Mouse (Mus musculus): ENCODE measurements around the gene Lrrc75b. TPM values are rescaled to one million over a fixed set of nuclear protein-coding genes. Genes with fewer than 3 reads are reported as not detected.
A peak's percentile ranks its signal among the peaks of the same experiment; 100 is the strongest.

The Lrrc75b gene
- polyA plus RNA-seq, 1 experiment from 2014 or later: 0.84 TPM

GRCm38 (mm10) chr10:75592585-75592984 lies 32.5 kb upstream of the Lrrc75b start:
- DNase-seq (ENCODE audit: low spot score) (no peak), ATAC-seq (no peak)
- WGBS: 59% methylated on average over 7 of the region's 7 CpGs
- peak overlapping the region; percentile 73; the same call in 1 of the 2 replicates for H3K27ac ChIP-seq (ENCODE audit: low read length)
- H3K9ac ChIP-seq (replicated peaks; ENCODE audit: low read depth): no peak overlapping the region
- no peak overlapping the region for H3K4me3 ChIP-seq (ENCODE audit: low read depth, low read length)
- H3K36me3 ChIP-seq (ENCODE audit: insufficient read depth, low read length): no peaks in the 10 kb centered on the region
- TF ChIP-seq CTCF (IDR thresholded peaks at IDR 0.05) (0 out of 2 replicates have a peak, but pooled peaks have one; percentile 9), EP300 (IDR thresholded peaks at IDR 0.05) (no peak)
- no peaks in the 10 kb centered on the region for H3K27me3 ChIP-seq (replicated peaks; ENCODE audit: insufficient read depth, low read length)
- no peaks in the 10 kb centered on the region for H3K9me3 ChIP-seq (ENCODE audit: low read length)
- peaks cover 31% of the 10 kb centered on the region for H3K4me1 ChIP-seq (ENCODE audit: insufficient read depth, low read depth, low read length)
- H3K4me2 ChIP-seq (replicated peaks; ENCODE audit: low read depth, low read length): no peak overlapping the region

- TF ChIP-seq CTCF (IDR thresholded peaks at IDR 0.05) (peak; percentile 33; the same call in 1 of the 2 replicates), EP300 (IDR thresholded peaks at IDR 0.05) (0 out of 2 replicates have a peak, but pooled peaks have one; percentile 31)
- Histone ChIP-seq H3K27ac (ENCODE audit: low read length) (peak overlapping the region; percentile 73), H3K4me2 (replicated peaks; ENCODE audit: low read depth, low read length) (0 out of 2 replicates have a peak overlapping the region, but pooled peaks have one; percentile 5), H3K9ac (replicated peaks; ENCODE audit: low read depth) (no peak overlapping the region), H3K27me3 (replicated peaks; ENCODE audit: insufficient read depth, low read length) (no peaks in the 10 kb centered on the region), H3K9me3 (ENCODE audit: low read length) (no peaks in the 10 kb centered on the region), H3K4me1 (ENCODE audit: insufficient read depth, low read depth, low read length) (peaks cover 31% of the 10 kb centered on the region), H3K36me3 (ENCODE audit: insufficient read depth, low read length) (no peaks in the 10 kb centered on the region), H3K4me3 (ENCODE audit: low read depth, low read length) (no peak overlapping the region)
- WGBS: 59% methylated on average over 12 of the region's 12 CpGs
- DNase-seq (ENCODE audit: low spot score) (peak; percentile 84), ATAC-seq (peak; percentile 59)
Measured at GRCm38 (mm10) chr10:75591211-75591894, 31.2 kb upstream of the Lrrc75b start.

DNA sequence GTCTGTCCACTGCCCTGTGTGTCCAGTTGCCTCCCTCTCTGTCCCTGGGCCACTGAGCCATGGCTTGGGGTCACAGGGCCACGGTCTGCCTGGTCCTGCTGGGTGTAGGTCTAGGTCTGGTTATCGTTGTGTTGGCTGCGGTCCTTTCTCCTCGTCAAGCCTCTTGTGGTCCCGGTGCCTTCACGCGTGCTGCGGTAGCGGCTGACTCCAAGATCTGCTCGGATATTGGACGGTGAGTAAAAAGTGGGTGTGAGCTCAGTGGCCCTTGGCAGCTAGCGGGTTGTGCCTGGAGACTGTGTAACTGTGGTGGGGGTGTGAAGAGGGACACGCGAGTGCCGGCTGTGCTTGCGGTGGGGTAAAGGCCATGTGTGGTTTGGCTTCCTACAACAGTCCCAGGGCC lies 29.5 kb upstream of the Lrrc75b start:
- no peaks in the 10 kb centered on the region for H3K36me3 ChIP-seq (ENCODE audit: insufficient read depth, low read length)
- peak; percentile 13; the same call in 1 of the 2 replicates for ATAC-seq
- H3K4me1 ChIP-seq (ENCODE audit: insufficient read depth, low read depth, low read length): peaks cover 31% of the 10 kb centered on the region
- WGBS: 26% methylated on average over 16 of the region's 16 CpGs
- H3K4me3 ChIP-seq (ENCODE audit: low read depth, low read length): peak overlapping the region; percentile 8; the same call in 1 of the 2 replicates
- H3K27me3 ChIP-seq (replicated peaks; ENCODE audit: insufficient read depth, low read length): no peaks in the 10 kb centered on the region
- no peaks in the 10 kb centered on the region for H3K9me3 ChIP-seq (ENCODE audit: low read length)
- no peak overlapping the region for H3K27ac ChIP-seq (ENCODE audit: low read length)
- no peak for TF ChIP-seq CTCF (IDR thresholded peaks at IDR 0.05)
- TF ChIP-seq EP300 (IDR thresholded peaks at IDR 0.05): no peak
- H3K4me2 ChIP-seq (replicated peaks; ENCODE audit: low read depth, low read length): peak overlapping the region; percentile 38
- no peak overlapping the region for H3K9ac ChIP-seq (replicated peaks; ENCODE audit: low read depth)
- peak; percentile 50 for DNase-seq (ENCODE audit: low spot score)

- peak within 1 kb of the TSS; percentile 8; the same call in 1 of the 2 replicates for H3K4me3 ChIP-seq (ENCODE audit: low read depth, low read length)
- peak; percentile 69 for DNase-seq (ENCODE audit: low spot score)
- no peak within 1 kb of the TSS for H3K27ac ChIP-seq (ENCODE audit: low read length)
- H3K9me3 ChIP-seq (ENCODE audit: low read length): no peaks in the 10 kb centered on the region
- 8% methylated on average over 5 of the region's 5 CpGs for WGBS
- peaks cover 31% of the 10 kb centered on the region for H3K4me1 ChIP-seq (ENCODE audit: insufficient read depth, low read depth, low read length)
- no peak for TF ChIP-seq CTCF (IDR thresholded peaks at IDR 0.05)
- TF ChIP-seq EP300 (IDR thresholded peaks at IDR 0.05): no peak
- H3K27me3 ChIP-seq (replicated peaks; ENCODE audit: insufficient read depth, low read length): no peaks in the 10 kb centered on the region
- H3K9ac ChIP-seq (replicated peaks; ENCODE audit: low read depth): no peak within 1 kb of the TSS
- H3K4me2 ChIP-seq (replicated peaks; ENCODE audit: low read depth, low read length): peak within 1 kb of the TSS; percentile 38
- H3K36me3 ChIP-seq (ENCODE audit: insufficient read depth, low read length): no peaks in the 10 kb centered on the region
- no peak for ATAC-seq
Measured at GRCm38 (mm10) chr10:75589129-75589528, 29.0 kb upstream of the Lrrc75b start, which contains the start of gene Ggt5. Gene Ggt5 (plus strand): TSS chr10:75589340.

DNA sequence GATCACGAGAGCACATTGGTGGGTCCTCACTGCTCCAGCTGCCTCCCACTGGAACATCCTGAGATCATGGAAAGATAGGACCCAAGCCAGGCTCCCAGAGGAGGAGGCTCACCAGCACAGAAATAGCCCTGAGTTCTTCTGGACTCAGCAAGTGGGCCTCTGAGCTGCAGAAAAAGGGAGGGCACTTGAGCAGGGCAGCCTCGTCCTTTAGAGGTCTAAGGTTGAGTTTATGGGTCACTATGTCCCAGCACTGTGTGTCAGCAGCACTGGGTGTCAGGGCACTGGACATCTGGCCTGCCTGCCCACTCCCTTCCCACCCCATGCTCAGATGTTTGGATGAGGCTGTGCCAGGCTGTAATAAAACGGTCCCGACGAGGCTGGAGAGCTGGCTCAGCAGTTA lies 28.2 kb upstream of the Lrrc75b start:
- H3K4me1 ChIP-seq (ENCODE audit: insufficient read depth, low read depth, low read length): peaks cover 31% of the 10 kb centered on the region
- no peaks in the 10 kb centered on the region for H3K27me3 ChIP-seq (replicated peaks; ENCODE audit: insufficient read depth, low read length)
- H3K27ac ChIP-seq (ENCODE audit: low read length): no peak overlapping the region
- H3K36me3 ChIP-seq (ENCODE audit: insufficient read depth, low read length): no peaks in the 10 kb centered on the region
- 34% methylated on average over 5 of the region's 5 CpGs for WGBS
- no peak overlapping the region for H3K4me3 ChIP-seq (ENCODE audit: low read depth, low read length)
- ATAC-seq: peak; percentile 44
- TF ChIP-seq EP300 (IDR thresholded peaks at IDR 0.05): 0 out of 2 replicates have a peak, but pooled peaks have one; percentile 10
- TF ChIP-seq CTCF (IDR thresholded peaks at IDR 0.05): no peak
- no peak overlapping the region for H3K4me2 ChIP-seq (replicated peaks; ENCODE audit: low read depth, low read length)
- no peak overlapping the region for H3K9ac ChIP-seq (replicated peaks; ENCODE audit: low read depth)
- peak; percentile 67 for DNase-seq (ENCODE audit: low spot score)
- H3K9me3 ChIP-seq (ENCODE audit: low read length): no peaks in the 10 kb centered on the region

GRCm38 (mm10) chr10:75587781-75588180 lies 27.7 kb upstream of the Lrrc75b start:
- no peak overlapping the region for H3K4me2 ChIP-seq (replicated peaks; ENCODE audit: low read depth, low read length)
- no peaks in the 10 kb centered on the region for H3K27me3 ChIP-seq (replicated peaks; ENCODE audit: insufficient read depth, low read length)
- H3K9me3 ChIP-seq (ENCODE audit: low read length): no peaks in the 10 kb centered on the region
- H3K9ac ChIP-seq (replicated peaks; ENCODE audit: low read depth): no peak overlapping the region
- ATAC-seq (peak; percentile 18), DNase-seq (ENCODE audit: low spot score) (peak; percentile 55)
- 57% methylated on average over 4 of the region's 4 CpGs for WGBS
- TF ChIP-seq EP300 (IDR thresholded peaks at IDR 0.05): no peak
- H3K27ac ChIP-seq (ENCODE audit: low read length): 0 out of 2 replicates have a peak overlapping the region, but pooled peaks have one; percentile 20
- H3K4me1 ChIP-seq (ENCODE audit: insufficient read depth, low read depth, low read length): peaks cover 31% of the 10 kb centered on the region
- H3K36me3 ChIP-seq (ENCODE audit: insufficient read depth, low read length): no peaks in the 10 kb centered on the region
- no peak overlapping the region for H3K4me3 ChIP-seq (ENCODE audit: low read depth, low read length)

All from lung, postnatal 0 days (tissue).